10 mouse cellular contexts compared by ENCODE assay signal in the genomic region with DNA sequence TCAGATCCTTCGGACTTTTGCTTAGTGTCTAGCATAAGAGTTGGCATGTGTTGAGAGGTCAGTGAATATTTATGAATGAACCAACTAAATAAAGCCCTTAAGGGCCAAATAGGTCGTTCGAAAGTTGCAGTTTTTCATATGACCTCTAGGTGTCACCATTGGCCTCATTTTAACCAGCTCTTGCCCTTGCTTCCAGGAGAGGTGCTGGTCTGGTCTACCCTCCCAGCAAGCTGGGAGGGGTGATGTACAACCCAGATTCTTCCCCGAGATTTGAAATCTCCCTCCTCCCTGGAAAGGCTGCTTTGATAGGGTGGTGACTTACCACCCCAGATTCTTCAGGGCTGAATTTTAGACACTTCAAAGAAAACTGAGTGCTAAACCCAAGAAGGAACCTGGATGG. TPM values are rescaled to one million over a fixed set of nuclear protein-coding genes. Genes with fewer than 3 reads are reported as not detected.
A peak's percentile ranks its signal among the peaks of the same experiment; 100 is the strongest.
DNase-seq lines count a peak whose midpoint lies in the region; ATAC-seq lines count a peak whose summit lies in the region.
"Had no signal": no experiment of that assay in that cellular context is flagged by ENCODE, and none has a peak within 500 bp of the region (broad histone marks: within the 10 kb centered on the region; RNA-seq: fewer than 3 reads in every experiment).

No protein-coding gene starts in this region.

- peaks cover 7% of the 10 kb centered on the region; the same call in 1 of the 2 replicates for H3K27me3 ChIP-seq in hindbrain, embryonic 10.5 days (ENCODE audit: insufficient read depth, poor library complexity, severe bottlenecking)
- no peaks in the 10 kb centered on the region for H3K27me3 ChIP-seq in hindbrain, embryonic 13.5 days
- H3K27me3 ChIP-seq in forebrain, embryonic 12.5 days = peaks cover 11% of the 10 kb centered on the region; the same call in 1 of the 2 replicates
- H3K27me3 ChIP-seq in limb, embryonic 13.5 days = no peaks in the 10 kb centered on the region
- H3K27me3 ChIP-seq: embryonic facial prominence, embryonic 15.5 days had no signal

- no peak overlapping the region for H3K4me2 ChIP-seq in hindbrain, embryonic 13.5 days
- no peak overlapping the region for H3K4me2 ChIP-seq in forebrain, embryonic 12.5 days
- H3K4me2 ChIP-seq in limb, embryonic 13.5 days (replicated peaks) = no peak overlapping the region
- H3K4me2 ChIP-seq: embryonic facial prominence, embryonic 15.5 days had no signal

- peak; percentile 46 for DNase-seq in hindbrain, embryonic 10.5 days (ENCODE audit: low spot score)
- DNase-seq in CD4-positive helper T cell, adult 2 months (ENCODE audit: low read depth, low spot score) = peak; percentile 76
- peak; percentile 83 for DNase-seq in adipocyte (ENCODE audit: low spot score)
- peak; percentile 97 for DNase-seq in retina, embryonic 14.5 days (ENCODE audit: low spot score)
- DNase-seq in gastrocnemius, adult 8-10 months (ENCODE audit: low spot score in 2 of 2) = no peak

- no peak for ATAC-seq in hindbrain, embryonic 13.5 days (ENCODE audit: low FRiP score)
- ATAC-seq in forebrain, embryonic 12.5 days (ENCODE audit: low FRiP score) = peak; percentile 39
- ATAC-seq in limb, embryonic 13.5 days (ENCODE audit: low FRiP score, low read depth) = peak; percentile 33; the same call in 1 of the 2 replicates

- H3K4me1 ChIP-seq in hindbrain, embryonic 10.5 days (replicated peaks) = peaks cover 39% of the 10 kb centered on the region
- peaks cover 25% of the 10 kb centered on the region for H3K4me1 ChIP-seq in hindbrain, embryonic 13.5 days (replicated peaks)
- H3K4me1 ChIP-seq in forebrain, embryonic 12.5 days = peaks cover 31% of the 10 kb centered on the region
- H3K4me1 ChIP-seq in limb, embryonic 13.5 days = peaks cover 12% of the 10 kb centered on the region

- no peaks in the 10 kb centered on the region for H3K9me3 ChIP-seq in hindbrain, embryonic 10.5 days
- H3K9me3 ChIP-seq in hindbrain, embryonic 13.5 days = no peaks in the 10 kb centered on the region
- no peaks in the 10 kb centered on the region for H3K9me3 ChIP-seq in forebrain, embryonic 12.5 days
- H3K9me3 ChIP-seq in limb, embryonic 13.5 days = no peaks in the 10 kb centered on the region
- H3K9me3 ChIP-seq: embryonic facial prominence, embryonic 15.5 days had no signal

- peak overlapping the region; percentile 12; the same call in 1 of the 2 replicates for H3K27ac ChIP-seq in hindbrain, embryonic 10.5 days
- H3K27ac ChIP-seq in hindbrain, embryonic 13.5 days = no peak overlapping the region
- no peak overlapping the region for H3K27ac ChIP-seq in forebrain, embryonic 12.5 days
- H3K27ac ChIP-seq in limb, embryonic 13.5 days = no peak overlapping the region
- H3K27ac ChIP-seq: embryonic facial prominence, embryonic 15.5 days; macrophage had no signal

- H3K36me3 ChIP-seq in hindbrain, embryonic 10.5 days = no peaks in the 10 kb centered on the region
- H3K36me3 ChIP-seq in hindbrain, embryonic 13.5 days = no peaks in the 10 kb centered on the region
- H3K36me3 ChIP-seq in forebrain, embryonic 12.5 days (replicated peaks) = no peaks in the 10 kb centered on the region
- H3K36me3 ChIP-seq in limb, embryonic 13.5 days = no peaks in the 10 kb centered on the region
- H3K36me3 ChIP-seq: embryonic facial prominence, embryonic 15.5 days had no signal

- WGBS in hindbrain, embryonic 10.5 days = 2% methylated on average over 4 of the region's 4 CpGs
- 2% methylated on average over 4 of the region's 4 CpGs for WGBS in hindbrain, embryonic 13.5 days
- WGBS in forebrain, embryonic 12.5 days = 2% methylated on average over 4 of the region's 4 CpGs
- 1% methylated on average over 4 of the region's 4 CpGs for WGBS in limb, embryonic 13.5 days

- H3K9ac ChIP-seq in hindbrain, embryonic 13.5 days = no peak overlapping the region
- no peak overlapping the region for H3K9ac ChIP-seq in forebrain, embryonic 12.5 days
- H3K9ac ChIP-seq in limb, embryonic 13.5 days = no peak overlapping the region
- H3K9ac ChIP-seq: embryonic facial prominence, embryonic 15.5 days had no signal

- H3K4me3 ChIP-seq in hindbrain, embryonic 10.5 days = no peak overlapping the region
- no peak overlapping the region for H3K4me3 ChIP-seq in hindbrain, embryonic 13.5 days
- H3K4me3 ChIP-seq in forebrain, embryonic 12.5 days (replicated peaks) = no peak overlapping the region
- H3K4me3 ChIP-seq in limb, embryonic 13.5 days = no peak overlapping the region
- H3K4me3 ChIP-seq: embryonic facial prominence, embryonic 15.5 days had no signal

RNA-seq across cellular contexts. Expression of gene Hpdl, which starts 6.3 kb away (rescaled TPM):
- 1.1 and 1.3 TPM in 2 replicates for polyA plus RNA-seq in hindbrain, embryonic 10.5 days (2016; fragmentation: Nextera tagmentation; extraction: Ambion mirVana)
- 0.88 and 1.2 TPM in 2 replicates for polyA plus RNA-seq in hindbrain, embryonic 13.5 days (2015; fragmentation: Nextera tagmentation; extraction: Ambion mirVana)
- 0.96 and 1.6 TPM in 2 replicates for polyA plus RNA-seq in forebrain, embryonic 12.5 days (2016; fragmentation: Nextera tagmentation; extraction: Ambion mirVana)
- 1.0 TPM in 2 replicates for polyA plus RNA-seq in limb, embryonic 13.5 days (2015; fragmentation: Nextera tagmentation; extraction: Ambion mirVana)
- 1 to 10 TPM in 3 of 4 experiments, under 1 TPM in 1; 0.78 to 1.8 (median 1.3) TPM for total RNA-seq in gastrocnemius, adult 8-10 months (2022)
- polyA plus RNA-seq: macrophage had no signal

RNA-seq across cellular contexts. Expression of gene Mutyh, which starts 20.3 kb away (rescaled TPM):
- polyA plus RNA-seq in hindbrain, embryonic 10.5 days (2016; fragmentation: Nextera tagmentation; extraction: Ambion mirVana) = 23.1 and 28.2 TPM in 2 replicates
- polyA plus RNA-seq in hindbrain, embryonic 13.5 days (2015; fragmentation: Nextera tagmentation; extraction: Ambion mirVana) = 8.9 and 9.0 TPM in 2 replicates
- 17.7 and 20.5 TPM in 2 replicates for polyA plus RNA-seq in forebrain, embryonic 12.5 days (2016; fragmentation: Nextera tagmentation; extraction: Ambion mirVana)
- polyA plus RNA-seq in limb, embryonic 13.5 days (2015; fragmentation: Nextera tagmentation; extraction: Ambion mirVana) = 18.2 and 19.4 TPM in 2 replicates
- 1 to 10 TPM in 1 of 4 experiments, under 1 TPM in 3; 0.58 to 1.1 (median 0.87) TPM for total RNA-seq in gastrocnemius, adult 8-10 months (2022)

RNA-seq across cellular contexts. Expression of gene Toe1, which starts 20.4 kb away (rescaled TPM):
- polyA plus RNA-seq in hindbrain, embryonic 10.5 days (2016; fragmentation: Nextera tagmentation; extraction: Ambion mirVana) = 39.7 and 39.8 TPM in 2 replicates
- polyA plus RNA-seq in hindbrain, embryonic 13.5 days (2015; fragmentation: Nextera tagmentation; extraction: Ambion mirVana) = 29.2 and 29.9 TPM in 2 replicates
- 32.0 and 34.1 TPM in 2 replicates for polyA plus RNA-seq in forebrain, embryonic 12.5 days (2016; fragmentation: Nextera tagmentation; extraction: Ambion mirVana)
- polyA plus RNA-seq in limb, embryonic 13.5 days (2015; fragmentation: Nextera tagmentation; extraction: Ambion mirVana) = 40.4 and 41.2 TPM in 2 replicates
- 1 to 10 TPM; 4.1 to 6.1 (median 4.5) TPM for total RNA-seq in gastrocnemius, adult 8-10 months (2022)

RNA-seq across cellular contexts. Expression of gene Zswim5, which starts 49.4 kb away (rescaled TPM):
- polyA plus RNA-seq in hindbrain, embryonic 10.5 days (2016; fragmentation: Nextera tagmentation; extraction: Ambion mirVana) = 6.1 and 7.6 TPM in 2 replicates
- polyA plus RNA-seq in hindbrain, embryonic 13.5 days (2015; fragmentation: Nextera tagmentation; extraction: Ambion mirVana) = 8.5 and 8.9 TPM in 2 replicates
- 12.0 and 13.3 TPM in 2 replicates for polyA plus RNA-seq in forebrain, embryonic 12.5 days (2016; fragmentation: Nextera tagmentation; extraction: Ambion mirVana)
- polyA plus RNA-seq in limb, embryonic 13.5 days (2015; fragmentation: Nextera tagmentation; extraction: Ambion mirVana) = 0.57 and 0.62 TPM in 2 replicates
- under 1 TPM; 0.05 to 0.17 (median 0.07) TPM for total RNA-seq in gastrocnemius, adult 8-10 months (2022)

Comparison
In these comparisons a context has a peak if more than half of its experiments do, and no peak if none do; other contexts are left out.
1. DNase-seq: peak in hindbrain, embryonic 10.5 days (single experiment), CD4-positive helper T cell, adult 2 months (single experiment), adipocyte (single experiment) and retina, embryonic 14.5 days (single experiment); none in gastrocnemius, adult 8-10 months (0 of 2).